Mouse (Mus musculus) heart, adult 18-20 months (tissue): ENCODE results near the gene Sod1. TPM values are rescaled to one million over a fixed set of nuclear protein-coding genes. Genes with fewer than 3 reads are reported as not detected.

Experiments used
- DNase-seq, 2 experiments: peaks; one replicate each; pipeline ENCODE4 v3.0.0; 2021 to 2022; ENCODE audit warnings: mixed read lengths in 1 of 2
- total RNA-seq, 2 experiments: library from RNA; stranded (reverse); gene quantifications; 2 replicates each; pipeline ENCODE4 v1.2.3; 2021

The Sod1 gene
- total RNA-seq, 2 experiments from 2014 or later, result 565 to 589 TPM

GRCm38 (mm10) chr16:90252521-90252920 is 32.0 kb downstream of the Sod1 start:
- no peak for DNase-seq

- DNase-seq, result no peak
Measured at GRCm38 (mm10) chr16:90258950-90259349, 38.4 kb downstream of the Sod1 start.

GRCm38 (mm10) chr16:90259623-90260022 is 39.1 kb downstream of the Sod1 start:
- DNase-seq, result no peak

DNA sequence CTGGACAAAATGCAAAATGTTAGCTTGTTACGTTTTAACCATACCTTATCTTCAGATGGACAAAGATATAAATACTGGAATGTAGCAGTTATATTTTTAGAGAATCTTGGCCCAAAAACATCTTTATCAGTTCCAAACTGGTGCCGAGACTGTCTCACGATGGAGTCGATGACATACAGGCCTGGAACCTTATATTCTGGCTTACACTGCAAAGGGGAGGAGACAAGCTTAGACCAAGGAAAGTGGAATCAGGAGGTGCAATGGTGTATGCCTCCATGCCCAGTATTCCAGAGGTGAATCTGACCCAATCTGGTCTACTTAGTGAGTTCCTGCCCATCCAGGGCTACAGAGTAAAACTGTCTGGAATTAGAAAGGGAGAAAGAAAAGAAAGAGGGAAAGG is 39.5 kb downstream of the Sod1 start:
- DNase-seq, result no peak

- DNase-seq, result peak; percentile 28 to 51
Measured at GRCm38 (mm10) chr16:90261791-90262190, 41.2 kb downstream of the Sod1 start.

DNA sequence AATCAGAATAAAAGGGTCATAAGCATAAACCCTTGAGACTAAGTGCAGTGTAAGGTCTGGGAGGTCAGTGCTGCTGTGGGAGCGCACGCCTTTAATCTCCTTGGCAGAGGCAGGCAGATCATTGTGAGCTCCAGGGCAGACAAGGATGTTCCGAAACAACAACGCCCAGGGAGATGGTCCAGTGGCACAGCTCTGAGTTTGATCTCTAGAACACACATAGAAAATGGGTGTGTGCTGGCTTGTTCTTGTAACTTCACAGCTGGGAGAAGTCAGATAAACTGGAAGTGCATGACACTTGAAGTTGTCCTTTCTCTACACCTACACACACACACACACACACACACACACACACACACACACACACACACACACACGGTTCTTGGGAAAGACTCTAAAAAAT is 43.5 kb downstream of the Sod1 start:
- peak in 1 of 2 experiments; percentile 25 for DNase-seq

DNA sequence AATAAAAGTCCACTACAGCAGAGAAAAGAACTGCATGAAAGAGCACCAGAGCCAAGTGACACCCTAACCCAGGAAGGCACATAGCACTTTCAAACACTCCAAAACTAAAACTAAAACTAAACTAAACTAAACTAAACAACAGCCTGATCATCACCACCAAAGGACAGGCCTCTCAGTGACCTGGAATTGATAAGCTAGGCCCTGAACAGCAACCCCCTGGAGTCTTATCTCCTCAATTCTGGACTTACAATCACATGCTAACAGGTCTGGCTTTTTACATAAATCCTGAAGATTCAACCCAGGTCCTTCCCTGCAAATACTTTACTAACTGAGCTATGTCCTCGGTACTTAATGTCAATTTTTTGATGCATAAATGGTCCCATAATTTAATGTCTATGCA is 44.6 kb downstream of the Sod1 start:
- no peak for DNase-seq

DNA sequence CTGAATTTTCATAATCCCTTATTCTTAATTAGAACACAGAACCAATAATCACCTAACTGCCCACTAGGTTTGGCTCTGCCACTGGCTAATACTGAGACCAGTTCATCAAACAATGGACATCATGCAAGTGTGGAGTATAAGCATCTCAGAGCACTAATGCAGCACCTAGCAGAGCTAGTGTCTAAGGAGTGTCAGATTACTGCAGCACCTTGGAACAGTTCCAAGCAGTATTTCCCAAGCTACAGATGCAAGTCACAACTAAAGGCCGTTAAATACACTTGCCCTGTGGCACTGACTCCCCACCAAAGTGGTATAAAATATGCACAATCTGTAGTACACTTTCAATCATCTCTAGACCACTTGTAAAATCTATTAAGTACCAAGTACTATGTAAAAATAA is 46.0 kb downstream of the Sod1 start:
- DNase-seq, result peak in 1 of 2 experiments; percentile 23

DNA sequence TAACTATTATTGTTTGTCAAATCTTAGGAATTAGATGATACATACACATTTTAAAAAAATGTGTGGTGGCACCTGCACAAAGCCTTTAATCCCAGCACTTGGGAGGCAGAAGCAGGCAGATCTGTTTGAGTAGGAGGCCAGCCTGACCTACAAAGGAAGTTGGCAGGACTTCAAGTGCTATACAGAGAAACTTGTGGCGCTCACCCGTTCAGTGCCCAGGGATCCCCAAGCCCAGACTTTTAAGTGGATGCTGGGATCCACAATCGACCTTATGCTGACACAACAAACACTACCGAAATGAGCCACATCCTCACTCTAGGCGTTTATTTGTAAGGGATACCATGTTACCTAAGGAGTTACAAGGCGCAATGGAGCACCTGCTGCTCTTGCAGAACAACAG is 55.0 kb downstream of the Sod1 start:
- DNase-seq, result peak; percentile 16 to 24

Other genes with a start within 250 kb of the Sod1 start
- 1 to 10 TPM; 8.1 to 8.5 TPM for gene Tiam1, start 77.0 kb upstream of the Sod1 start, total RNA-seq
- gene Scaf4, start 63.7 kb downstream of the Sod1 start, total RNA-seq, result 10 to 100 TPM; 18.1 to 21.3 TPM
- gene Hunk, start 165.3 kb downstream of the Sod1 start, total RNA-seq, result under 1 TPM; 0.36 to 0.40 TPM